Mouse (Mus musculus): ENCODE measurements around the gene Atxn3.
A peak's percentile ranks its signal among the peaks of the same experiment; 100 is the strongest.

The Atxn3 gene

GRCm38 (mm10) chr12:101957942-101958544 is at the start of gene Atxn3:
TSS of gene Atxn3 (minus strand) at chr12:101958246.
- peak; percentile 88 to 93 for DNase-seq (ENCODE audit: low read depth in 1 of 2, low spot score in 2 of 2)

- DNase-seq (ENCODE audit: low read depth in 1 of 2, low spot score in 2 of 2): no peak
Observed at GRCm38 (mm10) chr12:102000785-102001184, 42.7 kb upstream of the Atxn3 start.

GRCm38 (mm10) chr12:101998929-101999328 is 40.9 kb upstream of the Atxn3 start:
- no peak for DNase-seq (ENCODE audit: low read depth in 1 of 2, low spot score in 2 of 2)

GRCm38 (mm10) chr12:101994576-101995467 is 36.8 kb upstream of the Atxn3 start:
- no peak for DNase-seq (ENCODE audit: low read depth in 1 of 2, low spot score in 2 of 2)

GRCm38 (mm10) chr12:101987659-101988058 is 29.6 kb upstream of the Atxn3 start:
- DNase-seq (ENCODE audit: low read depth in 1 of 2, low spot score in 2 of 2): no peak

- DNase-seq (ENCODE audit: low read depth in 1 of 2, low spot score in 2 of 2): no peak
Observed at GRCm38 (mm10) chr12:101985110-101985509, 27.1 kb upstream of the Atxn3 start.

GRCm38 (mm10) chr12:101982977-101983376 is 24.9 kb upstream of the Atxn3 start:
- DNase-seq (ENCODE audit: low read depth in 1 of 2, low spot score in 2 of 2): no peak

GRCm38 (mm10) chr12:101981559-101981958 is 23.5 kb upstream of the Atxn3 start:
- DNase-seq (ENCODE audit: low read depth in 1 of 2, low spot score in 2 of 2): no peak

GRCm38 (mm10) chr12:101980266-101980665 is 22.2 kb upstream of the Atxn3 start:
- DNase-seq (ENCODE audit: low read depth in 1 of 2, low spot score in 2 of 2): no peak

GRCm38 (mm10) chr12:101979213-101979750 is 21.2 kb upstream of the Atxn3 start:
- DNase-seq (ENCODE audit: low read depth in 1 of 2, low spot score in 2 of 2): no peak

- DNase-seq (ENCODE audit: low read depth in 1 of 2, low spot score in 2 of 2): no peak
Observed at GRCm38 (mm10) chr12:101978588-101978987, 20.5 kb upstream of the Atxn3 start.

- DNase-seq (ENCODE audit: low read depth in 1 of 2, low spot score in 2 of 2): no peak
Observed at GRCm38 (mm10) chr12:101978162-101978561, 20.1 kb upstream of the Atxn3 start.

GRCm38 (mm10) chr12:101977404-101977915 is 19.4 kb upstream of the Atxn3 start:
- DNase-seq (ENCODE audit: low read depth in 1 of 2, low spot score in 2 of 2): no peak

- DNase-seq (ENCODE audit: low read depth in 1 of 2, low spot score in 2 of 2): no peak
Observed at GRCm38 (mm10) chr12:101976651-101977403, 18.8 kb upstream of the Atxn3 start.

- peak; percentile 77 to 88 for DNase-seq (ENCODE audit: low read depth in 1 of 2, low spot score in 2 of 2)
Observed at GRCm38 (mm10) chr12:101975601-101976571, 17.8 kb upstream of the Atxn3 start, which contains the start of gene Cpsf2. TSS of gene Cpsf2 (plus strand) at chr12:101975988.

GRCm38 (mm10) chr12:101975167-101975600 is 17.1 kb upstream of the Atxn3 start:
- no peak for DNase-seq (ENCODE audit: low read depth in 1 of 2, low spot score in 2 of 2)

- DNase-seq (ENCODE audit: low read depth in 1 of 2, low spot score in 2 of 2): no peak
Observed at GRCm38 (mm10) chr12:101974571-101974970, 16.5 kb upstream of the Atxn3 start.

GRCm38 (mm10) chr12:101972230-101972629 is 14.2 kb upstream of the Atxn3 start:
- DNase-seq (ENCODE audit: low read depth in 1 of 2, low spot score in 2 of 2): no peak

GRCm38 (mm10) chr12:101971311-101971710 is 13.3 kb upstream of the Atxn3 start:
- DNase-seq (ENCODE audit: low read depth in 1 of 2, low spot score in 2 of 2): no peak

Measured in monocyte, adult 2 months (primary cell).